Mouse (Mus musculus) embryonic facial prominence, embryonic 15.5 days (tissue): Measurements from ENCODE around the gene Tmf1. TPM values are rescaled to one million over a fixed set of nuclear protein-coding genes. Genes with fewer than 3 reads are reported as not detected.

Experiments used
- ATAC-seq: fragments of 200-750 bp; cut with Nextera tagmentation; 2 replicates; pipeline ENCODE4 v1.8.0; 2017; ENCODE audit warnings: low read depth, moderate TSS enrichment; ENCODE audit not compliant: insufficient number of reproducible peaks, low FRiP score, low TSS enrichment
- H3K27ac ChIP-seq: fragments of 300-500 bp; sonication (generic); replicated peaks from 2 replicates; pipeline ENCODE4 v1.5.1; 2015; ENCODE audit warnings: mild to moderate bottlenecking, inconsistent platforms
- H3K27me3 ChIP-seq: fragments of 300-500 bp; sonication (generic); 2 replicates; pipeline ENCODE4 v1.6.1; 2015; ENCODE audit warnings: inconsistent platforms
- H3K36me3 ChIP-seq: fragments of 300-500 bp; sonication (generic); 2 replicates; pipeline ENCODE4 v1.6.1; 2015; ENCODE audit warnings: mild to moderate bottlenecking, inconsistent platforms
- H3K4me1 ChIP-seq: fragments of 300-500 bp; sonication (generic); 2 replicates; pipeline ENCODE4 v1.6.1; 2015; ENCODE audit warnings: inconsistent platforms
- H3K4me2 ChIP-seq: fragments of 300-500 bp; sonication (generic); replicated peaks from 2 replicates; pipeline ENCODE4 v1.6.1; 2015; ENCODE audit warnings: mild to moderate bottlenecking, inconsistent platforms
- H3K4me3 ChIP-seq: fragments of 300-500 bp; sonication (generic); replicated peaks from 2 replicates; pipeline ENCODE4 v1.5.1; 2015; ENCODE audit warnings: mild to moderate bottlenecking, inconsistent platforms
- H3K9ac ChIP-seq: fragments of 300-500 bp; sonication (generic); 2 replicates; pipeline ENCODE4 v1.6.1; 2015; ENCODE audit warnings: inconsistent platforms
- H3K9me3 ChIP-seq: fragments of 300-500 bp; sonication (generic); replicated peaks from 2 replicates; pipeline ENCODE4 v1.6.1; 2016; ENCODE audit warnings: inconsistent platforms
- WGBS: fragments of 180-500 bp; shearing (Covaris S2); methylation state at CpG from one replicate; pipeline ENCODE4 v1.1.7; 2015; 5-methylcytosine and 5-hydroxymethylcytosine counted together
- polyA plus RNA-seq: library from polyadenylated mRNA; unstranded; fragments of >200 nt; fragmentation: Nextera tagmentation; extraction: Ambion mirVana; gene quantifications from 2 replicates; pipeline ENCODE4 v1.2.1, GENCODE M21; 2015

The Tmf1 gene
- polyA plus RNA-seq, 1 experiment from 2014 or later = 36.8 TPM

GRCm38 (mm10) chr6:97104264-97104852 lies 74.6 kb downstream of the Tmf1 start:
- no peak overlapping the region for H3K4me2 ChIP-seq
- WGBS = 71% methylated on average over 7 of the region's 7 CpGs
- no peak overlapping the region for H3K4me3 ChIP-seq

More at GRCm38 (mm10) chr6:97104264-97104852, 74.6 kb downstream of the Tmf1 start:
- H3K36me3 ChIP-seq = no peaks in the 10 kb centered on the region
- H3K9ac ChIP-seq = no peak overlapping the region
- H3K27ac ChIP-seq = no peak overlapping the region
- H3K4me1 ChIP-seq = peaks cover 7% of the 10 kb centered on the region; the same call in 1 of the 2 replicates
- ATAC-seq = no peak
- H3K9me3 ChIP-seq = no peaks in the 10 kb centered on the region
- H3K27me3 ChIP-seq = no peaks in the 10 kb centered on the region

Other genes with a start within 250 kb of the Tmf1 start
- 0.55 and 1.3 TPM in 2 replicates for gene Fam19a4, start 118.7 kb downstream of the Tmf1 start, polyA plus RNA-seq
- 14.6 and 15.4 TPM in 2 replicates for gene Eogt, start 29.9 kb downstream of the Tmf1 start, polyA plus RNA-seq
- gene Uba3, start 26.5 kb upstream of the Tmf1 start, polyA plus RNA-seq = 76.9 and 77.0 TPM in 2 replicates
- gene Arl6ip5, start 31.6 kb upstream of the Tmf1 start, polyA plus RNA-seq = 114 and 123 TPM in 2 replicates
- 10.6 and 14.4 TPM in 2 replicates for gene Lmod3, start 73.6 kb upstream of the Tmf1 start, polyA plus RNA-seq